Mouse (Mus musculus) midbrain, embryonic 13.5 days (tissue): ENCODE measurements around the gene Mfap1a. TPM values are rescaled to one million over a fixed set of nuclear protein-coding genes. Genes with fewer than 3 reads are reported as not detected.
"Not testable (repeated sequence)": the region's sequence is repeated elsewhere in the genome, so short reads cannot be mapped to it uniquely, and the experiment has no call there.

Source experiments
- ATAC-seq: fragments of 200-750 bp; cut with Nextera tagmentation; 2 replicates; pipeline ENCODE4 v1.8.0; 2017; ENCODE audit warnings: mild to moderate bottlenecking, moderate TSS enrichment, moderate library complexity
- H3K27ac ChIP-seq: fragments of 300-500 bp; sonication (generic); 2 replicates; pipeline ENCODE4 v1.5.1; 2015; ENCODE audit warnings: inconsistent platforms, mild to moderate bottlenecking, moderate library complexity
- H3K27me3 ChIP-seq: fragments of 300-500 bp; sonication (generic); 2 replicates; pipeline ENCODE4 v1.6.1; 2015; ENCODE audit warnings: mild to moderate bottlenecking, inconsistent platforms
- H3K36me3 ChIP-seq: fragments of 300-500 bp; sonication (generic); 2 replicates; pipeline ENCODE4 v1.6.1; 2015; ENCODE audit warnings: mild to moderate bottlenecking, inconsistent platforms
- H3K4me1 ChIP-seq: fragments of 300-500 bp; sonication (generic); replicated peaks from 2 replicates; pipeline ENCODE4 v1.6.1; 2015; ENCODE audit warnings: inconsistent platforms
- H3K4me2 ChIP-seq: fragments of 300-500 bp; sonication (generic); replicated peaks from 2 replicates; pipeline ENCODE4 v1.6.1; 2015; ENCODE audit warnings: moderate library complexity, mild to moderate bottlenecking, inconsistent platforms
- H3K4me3 ChIP-seq: fragments of 300-500 bp; sonication (generic); replicated peaks from 2 replicates; pipeline ENCODE4 v1.5.1; 2015; ENCODE audit warnings: mild to moderate bottlenecking, inconsistent platforms
- H3K9ac ChIP-seq: fragments of 300-500 bp; sonication (generic); replicated peaks from 2 replicates; pipeline ENCODE4 v1.6.1; 2015; ENCODE audit warnings: mild to moderate bottlenecking, inconsistent platforms
- H3K9me3 ChIP-seq: fragments of 300-500 bp; sonication (generic); 2 replicates; pipeline ENCODE4 v1.6.1; 2016; ENCODE audit warnings: mild to moderate bottlenecking, inconsistent platforms
- WGBS: fragments of 180-500 bp; shearing (Covaris S2); methylation state at CpG from one replicate; pipeline ENCODE4 v1.1.7; 2015; 5-methylcytosine and 5-hydroxymethylcytosine counted together
- polyA plus RNA-seq: library from polyadenylated mRNA; unstranded; fragments of >200 nt; fragmentation: Nextera tagmentation; extraction: Ambion mirVana; gene quantifications from 2 replicates; pipeline ENCODE4 v1.2.1, GENCODE M21; 2015

The Mfap1a gene
- polyA plus RNA-seq, 1 experiment from 2014 or later, result 37.3 TPM

DNA sequence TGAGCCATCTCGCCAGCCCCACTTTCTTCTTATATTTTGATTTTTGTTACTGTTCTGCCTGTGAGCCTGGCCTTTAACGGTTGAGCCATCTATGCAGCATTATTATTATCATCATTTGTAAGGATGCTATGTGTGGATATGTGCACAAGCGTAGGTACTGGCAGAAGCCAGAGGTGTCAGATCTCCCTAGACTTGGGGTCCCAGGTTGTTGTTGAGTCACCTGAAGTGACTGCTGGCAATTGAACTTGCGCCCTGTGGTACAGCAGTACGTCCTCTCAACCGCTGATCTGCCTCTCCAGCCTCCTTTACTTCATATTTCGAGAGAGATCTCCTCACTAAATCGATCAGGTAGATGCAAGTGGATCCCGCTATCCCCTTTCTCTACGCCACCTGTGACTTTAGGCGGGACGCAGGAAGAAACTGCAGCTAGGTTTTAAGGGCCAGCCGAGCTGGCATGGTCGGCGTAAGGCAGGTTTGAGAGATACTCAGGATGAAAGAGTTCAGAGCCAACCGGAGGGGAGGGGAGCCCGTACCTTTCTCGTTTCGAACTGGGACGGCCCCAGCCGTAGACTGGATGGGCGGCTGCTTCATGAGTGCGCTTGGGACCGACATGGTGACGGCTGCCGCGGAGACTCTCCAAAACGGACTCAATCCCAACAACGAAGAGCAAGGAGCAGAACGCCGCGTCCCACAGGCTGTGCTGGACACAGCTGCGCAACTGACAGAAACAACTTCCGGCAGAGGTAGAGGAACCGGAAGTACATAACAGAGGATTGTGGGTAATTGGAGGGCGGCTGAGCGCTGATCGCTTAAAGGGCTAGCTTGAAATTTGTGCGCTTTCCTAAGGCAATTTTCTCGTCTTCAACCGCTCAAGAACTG, 32.9 kb downstream of the Mfap1a start, which contains the start of gene Mfap1b:
TSS of gene Mfap1b (minus strand) at position 767 of the 879 bp plus-strand sequence.
- peak within 1 kb of the TSS; percentile 62 for H3K27ac ChIP-seq
- H3K9ac ChIP-seq, result peak within 1 kb of the TSS; percentile 76
- H3K4me1 ChIP-seq, H3K27me3 ChIP-seq, H3K9me3 ChIP-seq: not testable (repeated sequence)
- ATAC-seq, result peak; percentile 97
- H3K4me2 ChIP-seq, result peak within 1 kb of the TSS; percentile 82
- peaks cover 10% of the 10 kb centered on the region; the same call in 1 of the 2 replicates for H3K36me3 ChIP-seq
- H3K4me3 ChIP-seq, result peak within 1 kb of the TSS; percentile 62
- WGBS, result 5% methylated on average over 41 of the region's 41 CpGs

DNA sequence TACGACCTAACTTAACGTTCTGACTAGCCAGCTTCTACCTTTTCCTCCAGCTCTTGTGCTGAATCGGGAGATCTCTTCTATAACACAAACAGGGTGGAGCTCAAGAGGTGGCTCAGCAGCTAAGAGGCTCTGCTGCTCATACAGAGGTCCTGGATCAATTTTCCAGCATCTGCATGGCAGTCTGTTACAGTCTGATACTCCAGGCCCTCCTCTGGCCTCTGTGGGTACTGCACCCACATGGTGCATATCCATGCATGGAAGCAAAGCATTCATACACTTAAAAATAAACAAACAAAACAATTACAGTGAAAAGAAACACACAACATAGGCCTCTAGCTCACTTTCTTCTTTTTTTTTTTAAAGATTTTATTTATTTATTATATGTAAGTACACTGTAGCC, 33.7 kb downstream of the Mfap1a start:
- not testable (repeated sequence) for H3K27ac ChIP-seq, ATAC-seq, H3K4me1 ChIP-seq, H3K9me3 ChIP-seq, H3K4me3 ChIP-seq, H3K9ac ChIP-seq, H3K27me3 ChIP-seq
- WGBS, result 96% methylated on average over 3 of the region's 3 CpGs
- Histone ChIP-seq H3K4me2 (peak overlapping the region; percentile 82; the same call in 1 of the 2 replicates), H3K36me3 (peaks cover 10% of the 10 kb centered on the region; the same call in 1 of the 2 replicates)

GRCm38 (mm10) chr2:121468982-121469381, 37.5 kb downstream of the Mfap1a start:
- H3K4me2 ChIP-seq, H3K27ac ChIP-seq, H3K4me3 ChIP-seq, H3K27me3 ChIP-seq, H3K9ac ChIP-seq, ATAC-seq, H3K9me3 ChIP-seq, H3K4me1 ChIP-seq: not testable (repeated sequence)
- WGBS, result 93% methylated on average over 2 of the region's 6 CpGs
- peaks cover 10% of the 10 kb centered on the region; the same call in 1 of the 2 replicates for H3K36me3 ChIP-seq

GRCm38 (mm10) chr2:121460071-121460470, 46.4 kb downstream of the Mfap1a start:
- Histone ChIP-seq H3K4me1 (peaks cover 17% of the 10 kb centered on the region), H3K27me3 (no peaks in the 10 kb centered on the region), H3K9ac (no peak overlapping the region), H3K9me3 (no peaks in the 10 kb centered on the region), H3K4me3 (no peak overlapping the region), H3K36me3 (peaks cover 25% of the 10 kb centered on the region), H3K27ac (no peak overlapping the region), H3K4me2 (no peak overlapping the region)
- WGBS, result 63% methylated on average over 2 of the region's 2 CpGs
- ATAC-seq, result no peak

GRCm38 (mm10) chr2:121456692-121457642, 49.5 kb downstream of the Mfap1a start, which contains the start of gene Serinc4:
Gene Serinc4, minus strand, starts transcription at chr2:121456781.
- H3K9ac ChIP-seq, result peak within 1 kb of the TSS; percentile 71
- peaks cover 40% of the 10 kb centered on the region for H3K36me3 ChIP-seq
- no peaks in the 10 kb centered on the region for H3K9me3 ChIP-seq
- peak within 1 kb of the TSS; percentile 68 for H3K27ac ChIP-seq
- peak within 1 kb of the TSS; percentile 73 for H3K4me2 ChIP-seq
- H3K4me1 ChIP-seq, result peaks cover 22% of the 10 kb centered on the region
- WGBS, result 3% methylated on average over 41 of the region's 41 CpGs
- ATAC-seq, result peak; percentile 95
- peak within 1 kb of the TSS; percentile 65 for H3K4me3 ChIP-seq
- H3K27me3 ChIP-seq, result no peaks in the 10 kb centered on the region

GRCm38 (mm10) chr2:121455534-121455933, 50.9 kb downstream of the Mfap1a start:
- 81% methylated on average over 5 of the region's 5 CpGs for WGBS
- no peak overlapping the region for H3K4me2 ChIP-seq
- ATAC-seq, result no peak

DNA sequence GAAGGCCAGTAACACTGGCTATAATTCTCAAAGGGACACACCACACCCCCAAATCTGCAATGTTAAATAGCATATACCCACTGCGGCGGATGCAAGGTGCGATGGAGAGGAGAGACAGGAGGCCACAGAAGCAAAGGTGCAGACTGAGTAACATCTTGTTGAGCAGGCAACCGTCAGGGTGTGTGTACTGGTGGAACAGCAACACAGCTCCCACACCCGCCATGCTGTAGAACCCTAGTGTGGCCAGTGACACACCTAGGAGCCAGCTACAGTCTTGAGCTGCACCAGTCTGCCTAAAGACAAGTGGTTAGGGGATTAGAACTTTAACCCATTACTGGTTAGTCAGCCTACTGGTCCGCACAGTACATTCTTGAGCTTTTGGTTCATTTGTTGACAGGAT, 52.5 kb downstream of the Mfap1a start:
- H3K4me1 ChIP-seq, result peaks cover 38% of the 10 kb centered on the region
- peaks cover 26% of the 10 kb centered on the region for H3K36me3 ChIP-seq
- WGBS, result 89% methylated on average over 6 of the region's 6 CpGs
- no peak for ATAC-seq
- H3K4me3 ChIP-seq, result no peak overlapping the region
- H3K27ac ChIP-seq, result no peak overlapping the region
- no peak overlapping the region for H3K4me2 ChIP-seq
- H3K9me3 ChIP-seq, result no peaks in the 10 kb centered on the region
- H3K27me3 ChIP-seq, result no peaks in the 10 kb centered on the region
- no peak overlapping the region for H3K9ac ChIP-seq

More at GRCm38 (mm10) chr2:121455534-121455933, 50.9 kb downstream of the Mfap1a start:
- H3K36me3 ChIP-seq, result peaks cover 38% of the 10 kb centered on the region
- H3K27me3 ChIP-seq, result no peaks in the 10 kb centered on the region
- no peak overlapping the region for H3K4me3 ChIP-seq
- no peak overlapping the region for H3K27ac ChIP-seq
- H3K4me1 ChIP-seq, result peaks cover 32% of the 10 kb centered on the region
- no peaks in the 10 kb centered on the region for H3K9me3 ChIP-seq
- no peak overlapping the region for H3K9ac ChIP-seq

GRCm38 (mm10) chr2:121452990-121453389, 53.5 kb downstream of the Mfap1a start, which contains the start of gene Hypk:
Gene Hypk, plus strand, starts transcription at chr2:121453290.
- Histone ChIP-seq H3K36me3 (peaks cover 19% of the 10 kb centered on the region), H3K27ac (no peak within 1 kb of the TSS), H3K4me1 (peaks cover 40% of the 10 kb centered on the region), H3K9me3 (no peaks in the 10 kb centered on the region), H3K4me2 (no peak within 1 kb of the TSS), H3K9ac (no peak within 1 kb of the TSS), H3K27me3 (no peaks in the 10 kb centered on the region), H3K4me3 (no peak within 1 kb of the TSS)
- WGBS, result 87% methylated on average over 4 of the region's 4 CpGs
- ATAC-seq, result no peak

DNA sequence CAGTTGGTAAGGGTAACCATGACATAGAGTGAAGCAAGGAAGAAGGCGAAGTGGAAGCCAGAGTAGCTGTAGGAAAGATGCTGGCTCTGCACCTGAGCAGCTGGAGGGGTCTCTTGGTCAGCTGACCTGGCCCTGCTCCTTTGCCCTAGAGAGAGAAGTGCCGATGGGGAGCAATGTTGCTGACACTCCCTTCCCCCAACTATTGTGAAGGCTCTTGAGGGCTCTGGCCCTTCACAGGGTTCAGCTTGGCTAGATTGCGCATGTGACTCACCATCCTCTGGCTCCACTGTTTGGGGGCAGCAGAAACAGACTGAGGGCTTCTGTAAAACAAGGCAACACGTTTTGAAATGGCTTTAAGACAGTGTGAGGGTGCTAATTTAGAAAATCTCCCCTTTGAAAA, 54.1 kb downstream of the Mfap1a start:
- peaks cover 19% of the 10 kb centered on the region for H3K36me3 ChIP-seq
- WGBS, result 80% methylated on average over 4 of the region's 4 CpGs
- no peaks in the 10 kb centered on the region for H3K9me3 ChIP-seq
- H3K4me3 ChIP-seq, result no peak overlapping the region
- H3K4me1 ChIP-seq, result peaks cover 35% of the 10 kb centered on the region
- no peak for ATAC-seq
- H3K27me3 ChIP-seq, result no peaks in the 10 kb centered on the region
- H3K4me2 ChIP-seq, result no peak overlapping the region
- no peak overlapping the region for H3K27ac ChIP-seq
- no peak overlapping the region for H3K9ac ChIP-seq

DNA sequence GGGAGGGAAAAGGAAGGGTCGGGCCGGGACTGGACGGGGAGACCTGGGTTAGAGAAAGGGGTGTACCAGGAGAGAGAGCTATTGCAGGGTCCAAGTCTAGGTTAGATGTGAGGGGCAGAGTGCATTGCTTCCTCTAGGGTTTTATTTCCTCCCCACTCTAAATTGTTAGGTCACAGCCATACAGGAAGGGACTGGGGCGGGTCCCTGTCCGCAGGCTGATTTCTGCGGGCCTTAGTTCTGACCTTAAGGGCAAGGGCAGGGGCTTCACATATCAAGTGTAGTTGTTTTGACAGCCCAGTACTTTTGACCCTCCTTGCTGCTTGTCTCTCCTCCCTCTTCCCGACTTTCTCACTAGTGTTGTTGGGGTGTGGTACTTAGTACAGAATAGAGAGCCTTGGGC, 56.4 kb downstream of the Mfap1a start:
- Histone ChIP-seq H3K9me3 (no peaks in the 10 kb centered on the region), H3K9ac (peak overlapping the region; percentile 97), H3K4me3 (peak overlapping the region; percentile 98), H3K27me3 (no peaks in the 10 kb centered on the region), H3K36me3 (peaks cover 19% of the 10 kb centered on the region), H3K4me1 (peaks cover 27% of the 10 kb centered on the region), H3K4me2 (peak overlapping the region; percentile 91), H3K27ac (peak overlapping the region; percentile 96)
- WGBS, result 4% methylated on average over 7 of the region's 7 CpGs
- peak; percentile 12; the same call in 1 of the 2 replicates for ATAC-seq

DNA sequence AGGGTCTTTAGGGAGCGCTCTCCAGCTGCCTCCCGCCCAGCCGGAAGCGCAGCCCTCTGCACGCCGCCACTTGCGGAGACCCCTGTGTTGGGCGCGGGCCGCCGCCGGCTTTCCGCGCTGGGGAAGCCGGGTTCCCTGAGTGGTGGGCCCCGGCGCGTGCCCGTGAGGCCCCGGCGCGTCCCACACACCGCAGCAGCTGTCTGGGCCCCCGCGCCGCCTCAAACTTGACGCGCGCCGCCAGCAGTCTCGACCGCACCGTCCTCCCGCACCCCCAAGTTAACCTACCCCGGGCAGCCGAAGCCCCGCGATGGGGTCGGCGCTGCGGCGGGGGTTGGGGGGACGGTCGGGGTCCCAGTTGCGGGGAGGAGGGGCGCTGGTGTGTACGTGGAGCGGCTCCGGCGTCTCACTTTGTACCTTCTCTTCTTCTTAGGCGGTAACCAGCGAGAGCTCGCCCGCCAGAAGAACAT, 56.9 kb downstream of the Mfap1a start:
- H3K4me1 ChIP-seq, result peaks cover 27% of the 10 kb centered on the region
- peak; percentile 83 for ATAC-seq
- H3K27ac ChIP-seq, result peak overlapping the region; percentile 96
- peak overlapping the region; percentile 91 for H3K4me2 ChIP-seq
- under 1% methylated on average over 54 of the region's 54 CpGs for WGBS
- peaks cover 19% of the 10 kb centered on the region for H3K36me3 ChIP-seq
- H3K9ac ChIP-seq, result peak overlapping the region; percentile 97
- no peaks in the 10 kb centered on the region for H3K27me3 ChIP-seq
- H3K4me3 ChIP-seq, result peak overlapping the region; percentile 98
- H3K9me3 ChIP-seq, result no peaks in the 10 kb centered on the region
